Mouse (Mus musculus): ENCODE results near the gene Kcnj10. TPM values are rescaled to one million over a fixed set of nuclear protein-coding genes. Genes with fewer than 3 reads are reported as not detected.

The Kcnj10 gene
- total RNA-seq, 1 experiment from 2014 or later, result 0.39 TPM

DNA sequence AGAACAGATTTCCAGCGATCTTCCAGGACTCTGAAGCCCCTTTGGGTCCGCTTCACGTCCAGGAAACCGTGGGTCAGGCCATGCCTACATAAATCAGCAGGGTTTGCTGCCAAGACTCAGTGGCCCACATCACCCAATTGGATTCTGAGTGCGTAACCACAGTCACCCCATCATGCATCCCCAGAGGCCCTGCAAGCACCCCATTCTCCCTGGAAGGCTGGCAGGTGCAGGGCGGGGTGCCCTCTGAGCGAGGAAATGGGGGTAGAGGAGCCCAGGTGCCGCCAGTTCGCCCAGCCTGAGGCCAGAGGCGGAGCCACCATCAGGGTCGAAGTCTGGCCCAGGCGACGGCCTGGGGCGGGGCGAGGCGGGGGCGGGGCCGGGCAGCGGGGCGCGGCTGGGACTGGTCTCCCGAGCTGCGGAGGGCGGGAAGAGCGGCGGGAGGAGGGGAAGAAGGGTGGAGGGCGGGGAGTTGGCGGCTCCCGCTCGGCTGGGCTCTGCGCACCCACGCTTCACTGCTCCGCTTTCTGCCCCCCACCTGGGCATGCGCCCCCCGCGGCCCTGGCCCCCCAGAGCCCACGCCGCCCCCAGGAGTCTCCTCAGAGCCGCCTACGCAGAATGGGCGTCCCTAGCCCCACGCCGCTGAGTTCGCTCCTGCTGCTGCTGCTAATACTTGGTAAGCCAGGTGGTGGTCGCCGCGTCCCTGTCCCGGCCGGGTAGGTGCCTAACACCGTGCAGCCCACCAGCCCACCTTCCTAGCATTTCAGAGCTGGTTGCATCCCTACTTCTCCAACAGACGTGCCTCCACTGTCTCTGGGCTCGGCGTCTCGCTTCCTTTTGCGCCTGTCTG lies 28.9 kb upstream of the Kcnj10 start:
- peak; percentile 93 for DNase-seq

DNA sequence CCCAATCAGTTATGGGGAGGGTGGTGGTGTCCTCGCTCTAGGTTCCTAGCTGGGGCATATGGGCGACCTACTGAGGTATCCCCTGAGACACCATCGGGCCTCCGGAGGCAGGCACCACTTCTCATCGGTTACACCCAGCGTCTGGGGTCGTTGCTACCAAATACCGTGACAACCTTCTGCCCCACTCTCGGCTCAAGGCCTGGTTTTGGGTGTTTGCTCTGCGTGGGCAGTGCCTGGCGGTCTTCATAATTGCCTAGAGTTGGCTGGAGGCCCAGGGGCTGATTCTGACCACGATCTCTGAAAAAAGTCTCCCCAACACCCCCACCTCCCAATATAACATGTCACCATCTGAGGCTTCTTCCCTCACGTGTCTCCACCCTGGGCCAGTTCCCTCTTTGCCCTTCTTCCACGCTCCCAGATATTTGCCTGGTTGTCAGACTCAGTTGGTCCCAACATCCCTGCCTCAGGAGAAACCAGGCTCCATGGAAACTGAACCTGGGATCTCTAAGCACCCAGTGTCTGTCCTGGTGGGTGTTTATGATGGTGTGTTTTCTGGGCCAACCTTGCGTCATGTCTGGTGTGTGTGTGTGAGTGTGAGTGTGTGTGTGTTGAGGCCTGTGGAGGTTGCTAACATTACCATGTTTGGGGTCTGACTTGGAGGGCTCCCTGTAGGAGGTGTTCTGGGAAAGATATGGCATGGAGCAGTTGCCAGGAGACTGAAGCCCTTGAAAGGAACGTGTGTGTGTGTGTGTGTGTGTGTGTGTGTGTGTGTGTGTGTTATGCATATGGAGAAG lies 28.0 kb upstream of the Kcnj10 start:
- DNase-seq, result peak; percentile 41

DNA sequence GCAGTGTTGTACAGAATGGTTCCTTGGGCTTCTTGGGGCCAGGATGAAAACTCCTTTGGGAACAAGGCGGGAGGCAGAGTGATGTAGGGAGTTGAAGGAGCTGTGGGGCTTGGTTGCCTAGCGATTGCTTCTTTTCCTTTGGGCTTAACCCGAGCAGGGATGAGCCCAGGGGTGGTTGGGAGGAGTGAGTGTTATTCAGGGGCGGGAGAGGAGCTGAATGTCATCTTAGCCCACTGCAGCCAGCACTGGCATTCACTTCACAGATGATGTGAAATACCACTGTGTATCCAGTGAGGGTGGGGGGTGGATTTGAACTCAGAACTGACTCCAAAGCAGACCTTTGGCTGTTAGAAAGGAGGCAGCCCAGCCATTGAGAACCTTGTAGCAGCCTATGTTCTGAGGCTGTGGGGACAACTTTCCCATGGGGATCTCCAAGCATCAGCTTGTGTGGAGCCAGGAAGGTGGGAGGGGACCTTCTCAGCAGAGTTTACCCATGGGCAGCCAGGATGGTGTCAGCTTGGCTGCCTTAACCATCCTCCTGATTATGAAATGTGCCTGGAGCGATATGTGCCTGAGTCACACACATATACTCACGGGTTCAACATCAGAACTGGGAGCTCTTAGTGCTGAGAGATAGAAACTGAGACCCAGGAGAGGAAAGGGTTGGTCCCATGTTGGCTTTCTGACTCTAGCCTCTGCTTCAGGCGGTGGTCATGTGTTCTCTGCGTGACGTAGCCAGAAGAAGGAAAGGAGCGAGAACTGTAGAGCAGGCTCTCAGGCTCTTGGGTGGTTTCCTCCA lies 27.2 kb upstream of the Kcnj10 start:
- DNase-seq, result no peak

DNA sequence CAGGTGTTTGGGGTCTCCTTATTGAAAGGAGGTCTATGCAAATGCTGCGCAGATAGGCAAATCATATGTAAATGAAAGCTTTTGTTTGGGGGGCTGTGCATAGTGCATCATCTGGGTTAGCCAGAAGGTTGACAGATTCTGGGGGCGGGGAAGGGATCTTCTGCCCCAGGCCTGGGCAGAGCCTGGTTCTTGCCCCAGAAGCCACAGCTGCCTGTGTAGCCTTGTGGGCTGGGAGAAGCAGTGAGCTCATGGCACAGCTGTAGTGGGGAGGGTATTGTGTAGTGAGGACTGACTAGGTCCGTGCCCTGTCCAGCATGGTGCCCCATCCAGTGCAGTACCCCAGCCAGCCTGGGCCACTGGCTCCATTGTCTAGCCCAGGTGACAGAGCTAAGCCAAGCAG lies 26.1 kb upstream of the Kcnj10 start:
- no peak for DNase-seq

DNA sequence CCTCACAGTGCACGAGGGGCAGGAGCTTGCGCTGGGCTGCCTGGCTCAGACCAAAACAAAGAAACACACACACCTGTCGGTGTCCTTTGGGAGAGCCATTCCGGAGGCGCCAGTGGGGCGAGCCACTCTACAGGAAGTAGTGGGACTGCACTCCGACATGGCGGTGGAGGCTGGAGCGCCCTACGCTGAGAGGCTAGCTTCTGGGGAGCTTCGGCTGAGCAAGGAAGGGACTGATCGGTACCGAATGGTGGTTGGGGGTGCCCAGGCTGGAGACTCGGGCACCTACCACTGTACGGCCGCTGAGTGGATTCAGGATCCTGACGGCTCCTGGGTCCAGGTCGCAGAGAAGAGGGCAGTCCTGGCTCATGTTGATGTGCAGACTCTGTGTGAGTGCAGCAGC lies 23.6 kb upstream of the Kcnj10 start:
- DNase-seq, result no peak

DNA sequence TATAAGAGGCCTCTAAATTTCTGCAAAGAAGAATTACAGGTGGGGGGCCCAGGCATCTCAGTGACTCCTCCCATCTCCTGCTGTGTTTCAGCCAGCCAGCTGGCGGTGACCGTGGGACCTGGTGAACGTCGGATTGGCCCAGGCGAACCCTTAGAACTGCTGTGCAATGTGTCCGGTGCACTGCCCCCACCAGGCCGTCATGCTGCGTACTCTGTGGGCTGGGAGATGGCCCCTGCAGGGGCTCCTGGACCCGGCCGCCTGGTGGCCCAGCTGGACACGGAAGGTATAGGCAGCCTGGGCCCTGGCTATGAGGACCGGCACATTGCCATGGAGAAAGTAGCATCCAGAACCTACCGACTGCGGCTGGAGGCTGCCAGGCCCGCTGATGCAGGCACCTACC lies 23.1 kb upstream of the Kcnj10 start:
- DNase-seq, result no peak

DNA sequence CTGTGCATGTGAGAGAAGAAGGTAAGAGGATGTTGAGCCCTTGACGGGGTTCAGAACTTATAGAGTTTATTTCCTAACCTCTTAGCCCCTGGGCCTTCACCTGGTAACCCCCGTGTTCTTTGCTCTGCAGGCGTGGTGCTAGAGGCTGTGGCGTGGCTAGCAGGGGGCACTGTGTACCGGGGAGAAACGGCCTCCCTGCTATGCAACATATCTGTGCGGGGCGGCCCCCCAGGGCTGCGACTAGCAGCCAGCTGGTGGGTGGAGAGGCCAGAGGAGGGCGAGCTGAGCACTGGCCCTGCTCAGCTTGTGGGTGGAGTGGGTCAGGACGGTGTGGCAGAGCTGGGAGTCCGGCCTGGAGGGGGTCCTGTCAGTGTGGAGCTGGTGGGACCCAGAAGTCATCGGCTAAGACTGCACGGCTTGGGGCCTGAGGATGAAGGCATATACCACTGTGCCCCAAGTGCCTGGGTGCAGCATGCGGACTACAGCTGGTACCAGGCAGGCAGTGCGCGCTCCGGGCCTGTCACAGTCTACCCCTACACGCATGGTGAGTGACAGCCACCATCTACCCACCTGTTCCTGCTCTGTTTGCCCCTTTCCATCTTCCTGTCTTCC lies 22.5 kb upstream of the Kcnj10 start:
- no peak for DNase-seq

DNA sequence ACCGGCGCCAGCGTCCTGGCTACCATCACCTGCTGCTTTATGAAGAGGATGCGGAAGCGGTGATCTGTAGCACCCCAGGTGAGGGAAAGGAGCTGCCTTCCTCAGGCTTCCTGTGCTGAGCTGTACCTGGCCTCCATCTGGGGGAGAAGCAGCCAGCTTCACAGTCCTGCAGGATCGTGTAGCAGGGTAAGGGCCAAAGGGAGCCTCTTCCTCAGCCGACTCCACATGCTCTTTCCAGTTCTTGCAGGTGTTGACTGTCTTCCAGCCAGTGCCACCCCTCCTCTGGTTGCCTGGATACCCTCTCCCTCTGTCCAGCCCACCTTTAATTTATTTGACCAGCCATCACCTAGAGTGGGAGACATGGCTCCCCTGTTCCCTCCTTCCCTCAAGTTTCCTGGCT lies 21.7 kb upstream of the Kcnj10 start:
- no peak for DNase-seq

DNA sequence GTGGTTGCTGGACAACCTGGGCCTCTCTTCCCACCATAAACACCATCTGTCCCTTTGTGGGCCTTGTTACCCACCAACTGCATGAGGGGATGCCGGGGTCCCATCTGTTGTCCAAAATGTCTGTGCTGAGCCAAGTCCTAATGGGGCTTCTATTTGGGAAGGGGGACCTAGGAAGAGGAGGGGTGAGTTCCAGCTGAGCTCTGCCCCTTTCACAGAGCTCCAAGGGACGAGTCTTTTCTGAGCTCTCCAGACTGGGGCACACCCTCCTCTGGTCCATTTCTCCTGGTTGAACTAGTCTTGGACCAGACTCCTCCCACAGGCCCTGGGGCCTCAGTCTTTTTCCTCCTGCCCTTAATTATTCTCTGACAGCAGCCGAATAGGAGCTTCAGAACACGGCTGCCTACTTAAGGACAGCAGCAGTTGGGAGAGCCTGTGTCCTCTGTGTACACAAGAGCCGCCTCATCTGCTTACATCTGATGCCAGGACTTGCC lies 21.0 kb upstream of the Kcnj10 start:
- no peak for DNase-seq

DNA sequence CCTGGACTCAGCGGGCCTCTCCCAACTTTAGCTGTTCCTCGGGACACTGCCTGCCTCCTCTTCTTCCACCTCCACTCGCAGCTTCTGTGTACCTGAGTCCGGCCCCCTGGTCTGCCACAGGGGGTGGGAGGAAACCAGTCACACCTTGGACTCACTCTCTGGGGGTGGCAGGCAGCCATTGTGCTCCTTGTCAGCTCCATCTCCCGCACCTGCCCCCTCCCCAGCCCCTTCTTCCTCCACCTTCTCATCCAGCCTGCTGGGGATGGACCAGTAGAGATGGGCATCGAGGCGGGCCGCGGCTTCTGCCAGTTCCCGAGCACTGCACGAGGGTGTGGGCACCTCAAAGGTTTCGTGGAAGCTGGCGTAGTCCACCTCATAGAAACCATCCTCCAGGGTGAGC lies 18.3 kb upstream of the Kcnj10 start:
- DNase-seq, result no peak

DNA sequence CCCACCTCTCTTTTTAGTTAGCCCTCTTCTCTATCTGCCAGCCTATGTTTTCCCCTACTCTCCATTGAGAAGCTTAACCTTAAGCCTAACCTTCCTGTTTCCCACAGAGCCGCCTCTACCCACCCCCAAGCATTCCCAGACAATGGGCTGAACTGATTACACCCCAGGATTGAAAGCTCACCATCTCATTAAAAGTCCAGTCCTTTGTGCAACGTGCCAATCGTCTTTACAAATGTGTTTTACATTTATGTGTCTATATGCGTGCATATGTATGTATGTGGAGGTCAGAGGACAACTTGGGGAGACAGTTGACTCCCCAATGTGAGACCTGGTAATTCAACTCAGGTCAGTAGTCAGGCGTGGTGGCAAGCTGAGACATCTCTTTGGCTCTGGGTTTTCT lies 17.7 kb upstream of the Kcnj10 start:
- DNase-seq, result no peak

DNA sequence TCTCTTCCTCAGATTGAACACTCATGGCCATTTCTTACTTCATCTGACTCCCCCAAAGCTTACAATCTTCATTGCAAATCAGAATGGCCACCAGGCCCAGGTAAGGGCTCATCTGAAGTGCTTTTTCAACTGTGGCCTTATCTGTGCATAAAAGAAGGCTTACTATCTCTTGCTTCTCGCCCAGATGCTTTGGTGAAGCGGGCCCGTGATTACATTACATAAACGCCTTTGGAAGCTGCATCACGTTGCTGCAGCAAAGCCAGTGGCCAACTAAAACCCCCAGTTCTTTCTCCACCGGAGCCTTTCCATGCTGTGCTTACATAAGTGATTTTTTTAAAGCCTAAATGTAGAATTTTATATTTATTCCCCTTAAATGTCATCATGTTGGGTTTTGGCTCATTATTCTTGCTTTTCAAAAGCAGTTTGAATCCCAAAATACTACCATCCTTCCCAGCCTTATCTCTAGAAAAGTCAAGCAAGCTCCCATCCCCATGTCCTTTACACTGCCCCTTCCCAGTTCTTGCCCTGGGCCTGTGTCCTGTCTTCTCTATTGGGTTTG lies 17.1 kb upstream of the Kcnj10 start:
- no peak for DNase-seq

DNA sequence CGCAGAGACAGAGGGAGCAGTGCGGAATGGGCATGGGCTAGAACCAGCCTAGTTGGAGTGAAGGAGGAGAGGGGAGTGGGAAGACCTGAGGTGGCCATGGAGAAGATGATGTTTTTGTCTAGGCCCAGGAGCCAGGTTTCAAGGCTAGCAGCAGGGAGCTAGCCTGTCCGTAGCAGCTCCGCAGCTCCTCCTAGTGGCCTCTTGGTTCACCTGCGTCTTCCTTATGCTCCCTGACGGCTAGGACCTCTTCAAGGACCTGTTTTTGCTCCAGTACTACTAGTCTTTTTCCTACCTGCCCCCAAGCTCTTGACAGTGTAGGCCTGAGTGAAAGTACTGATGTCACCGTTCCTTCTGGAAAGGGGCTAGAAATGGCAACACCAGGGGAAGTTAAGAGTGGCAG lies 16.3 kb upstream of the Kcnj10 start:
- peak; percentile 74 for DNase-seq

DNA sequence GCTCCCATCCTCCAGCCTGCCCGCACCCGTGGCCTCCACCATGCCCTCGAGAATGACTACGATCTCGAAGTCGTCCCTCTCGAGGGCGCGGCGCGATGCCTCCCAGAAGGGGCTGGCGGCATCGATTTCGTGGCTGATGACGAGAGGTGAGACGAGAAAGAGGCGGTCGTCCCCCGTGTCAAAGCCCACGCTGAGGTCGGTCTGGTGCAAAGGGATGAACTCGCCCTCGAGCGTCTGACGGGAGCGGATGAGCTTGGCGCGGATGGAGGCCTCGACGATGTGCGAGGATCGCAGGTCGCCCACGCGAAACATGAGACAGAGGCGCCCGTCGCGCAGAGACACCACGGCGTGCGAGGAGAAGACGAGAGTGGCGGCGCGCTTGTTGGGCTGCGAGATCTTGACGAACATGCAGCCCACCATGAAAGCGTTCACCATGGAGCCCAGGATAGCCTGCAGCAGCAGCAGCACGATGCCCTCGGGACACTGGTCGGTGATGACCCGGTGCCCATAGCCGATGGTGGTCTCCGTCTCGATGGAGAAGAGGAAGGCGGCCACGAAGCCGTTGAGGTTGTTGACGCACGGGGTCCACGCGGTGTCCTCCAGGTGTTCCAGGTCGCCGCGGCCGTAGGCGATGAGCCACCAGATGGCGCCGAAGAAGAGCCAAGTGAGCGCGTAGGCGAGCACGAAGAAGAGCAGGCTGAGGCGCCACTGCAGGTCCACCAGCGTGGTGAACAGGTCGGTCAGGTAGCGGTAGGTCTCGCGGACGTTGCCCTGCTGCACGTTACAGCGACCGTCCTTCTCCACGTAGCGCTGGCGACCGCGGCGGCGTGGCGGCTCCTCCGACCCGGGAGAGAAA lies 15.1 kb upstream of the Kcnj10 start:
- peak; percentile 77 for DNase-seq

DNA sequence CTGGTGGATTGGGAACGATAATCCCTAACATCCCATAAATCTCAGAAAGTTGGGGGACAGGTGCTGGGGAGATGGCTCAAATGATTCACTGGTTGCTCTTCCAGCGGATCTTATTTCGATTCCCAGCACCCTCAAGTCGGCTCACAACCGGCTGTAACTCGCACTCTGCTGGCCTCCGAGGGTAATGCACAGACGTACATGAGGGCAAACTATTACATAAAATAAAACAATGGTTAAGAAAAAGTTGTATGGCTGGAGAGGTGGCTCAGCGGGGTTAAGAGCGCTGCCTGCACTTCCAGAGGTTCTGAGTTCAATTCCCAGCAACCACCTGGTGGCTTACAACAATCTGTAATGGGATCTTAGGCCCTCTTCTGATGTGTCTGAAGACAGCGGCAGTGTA lies 14.3 kb upstream of the Kcnj10 start:
- DNase-seq, result no peak

DNA sequence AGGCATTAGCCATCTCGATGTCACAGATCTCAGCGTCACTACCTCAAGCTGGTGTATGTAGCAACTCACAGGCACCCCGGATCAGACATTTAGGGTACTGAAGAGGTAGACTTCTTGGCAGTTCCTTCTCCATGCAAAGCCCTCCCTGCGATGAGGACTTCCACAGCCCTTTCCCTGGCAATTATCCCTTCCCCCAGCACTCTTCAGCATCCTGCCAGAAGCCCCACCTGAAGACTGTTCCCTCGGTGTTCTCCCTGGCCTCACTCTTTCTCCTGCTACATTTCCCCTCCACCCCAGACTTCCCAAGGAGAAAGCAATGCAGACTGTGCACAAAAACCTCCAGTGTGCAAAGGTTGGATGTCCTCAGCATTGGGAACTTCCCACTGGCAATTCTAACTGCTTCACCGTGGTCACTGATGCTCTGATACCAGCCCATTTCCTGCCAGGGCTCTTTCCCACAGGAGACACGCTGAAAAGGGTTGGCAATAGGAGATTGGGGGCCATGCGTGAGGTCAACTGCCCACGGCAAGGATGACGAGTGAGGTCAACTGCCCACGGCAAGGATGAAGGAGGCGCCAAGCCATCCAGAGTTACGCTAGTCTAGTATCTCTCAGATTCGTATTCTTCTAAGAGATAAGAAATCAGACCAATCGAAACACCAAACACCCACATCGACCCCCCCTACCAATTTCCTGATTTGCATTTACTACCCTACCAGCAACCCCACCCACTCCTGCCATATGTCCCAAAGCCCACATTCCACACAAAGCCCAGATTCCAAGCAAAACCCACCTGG lies 13.6 kb upstream of the Kcnj10 start:
- DNase-seq, result no peak

DNA sequence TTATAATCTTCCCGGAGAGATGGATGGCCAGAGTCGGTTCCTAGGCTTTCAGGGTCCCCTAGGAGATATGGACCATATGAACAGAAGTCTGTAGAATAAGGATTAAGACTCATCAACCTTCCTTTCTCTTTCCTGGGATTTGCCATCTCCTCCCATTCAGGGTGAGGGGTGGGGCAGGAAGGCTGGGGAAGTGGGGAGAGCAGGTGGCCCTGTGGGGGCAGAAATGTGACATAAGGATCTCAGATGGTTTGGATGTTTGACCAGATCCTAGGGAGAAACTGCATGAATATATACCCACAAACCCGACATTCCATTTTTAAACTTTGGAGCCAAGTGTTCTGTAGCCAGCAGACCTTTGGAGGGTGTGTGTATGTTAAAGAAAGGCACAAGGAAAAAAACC lies 13.0 kb upstream of the Kcnj10 start:
- DNase-seq, result no peak

DNA sequence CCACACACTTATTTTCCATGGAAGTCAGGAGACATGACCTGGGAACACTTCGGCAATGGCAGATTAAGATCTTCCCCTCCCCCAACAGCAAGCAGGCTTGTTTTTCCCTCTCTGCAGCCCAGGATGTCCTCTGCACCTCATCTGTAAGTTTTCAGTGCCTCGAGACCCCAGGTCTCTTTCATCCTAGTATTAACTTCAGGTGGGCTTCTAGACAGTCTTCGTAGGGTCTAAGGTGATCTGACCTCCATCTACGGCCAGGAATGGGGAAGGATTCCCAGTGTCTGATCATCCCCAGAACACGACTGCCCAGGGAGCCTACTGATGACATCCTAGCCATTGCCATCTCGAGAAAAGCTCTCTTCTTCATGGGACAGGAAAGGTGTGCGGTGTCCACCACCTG lies 12.5 kb upstream of the Kcnj10 start:
- no peak for DNase-seq

DNA sequence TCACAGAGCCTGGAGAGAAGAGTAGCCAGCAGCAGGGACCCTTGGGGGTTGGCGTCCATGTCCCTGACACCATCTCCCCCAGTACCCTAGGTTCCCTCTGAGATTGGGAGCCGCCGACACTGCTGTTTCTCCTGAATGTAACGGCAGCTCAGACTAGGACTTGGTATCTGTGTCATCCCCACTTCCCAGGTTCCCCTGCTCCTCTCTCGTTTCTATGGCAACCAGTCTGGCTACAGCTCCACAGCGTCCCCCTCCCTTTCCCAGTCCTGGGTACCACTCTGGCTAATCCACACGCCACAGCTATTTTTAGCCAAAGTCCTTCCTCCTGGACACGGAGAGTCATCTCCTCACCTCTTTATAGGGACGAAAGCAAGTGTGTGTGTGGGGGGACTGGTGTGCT lies 11.9 kb upstream of the Kcnj10 start, which contains the start of gene Kcnj9:
Gene Kcnj9, minus strand, starts transcription at position 188 of the 400 bp plus-strand sequence.
- DNase-seq, result no peak

DNA sequence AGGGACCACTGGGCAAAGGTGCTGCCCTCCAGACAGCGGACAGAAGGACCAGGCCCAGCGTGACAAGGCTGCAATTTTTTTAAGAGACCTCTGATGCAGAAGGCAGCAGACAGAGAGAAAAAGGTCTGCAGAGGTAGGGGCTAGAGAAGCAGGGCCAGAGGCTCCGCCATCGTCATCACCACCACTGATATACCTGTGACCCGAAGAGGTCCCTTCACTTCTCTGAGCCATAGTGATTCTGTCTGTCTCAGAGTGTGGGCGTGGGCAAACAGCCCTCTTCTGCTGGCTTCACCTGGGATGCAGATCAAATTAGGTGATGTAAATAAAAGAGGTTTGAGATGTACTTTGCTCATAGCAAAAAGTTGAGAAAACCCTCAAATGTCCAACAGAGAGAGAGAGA lies 11.4 kb upstream of the Kcnj10 start:
- DNase-seq, result no peak

Measured in adrenal gland, postnatal 25 days (tissue).